Mouse (Mus musculus): ENCODE measurements at regions not wholly inside any gene's neighbourhood (a gene's known extent, or its start where the extent isn't known, plus 50 kb on each side); places are given as distances from the start of the nearest gene placed in this dataset.
A peak's percentile ranks its signal among the peaks of the same experiment; 100 is the strongest.

DNA sequence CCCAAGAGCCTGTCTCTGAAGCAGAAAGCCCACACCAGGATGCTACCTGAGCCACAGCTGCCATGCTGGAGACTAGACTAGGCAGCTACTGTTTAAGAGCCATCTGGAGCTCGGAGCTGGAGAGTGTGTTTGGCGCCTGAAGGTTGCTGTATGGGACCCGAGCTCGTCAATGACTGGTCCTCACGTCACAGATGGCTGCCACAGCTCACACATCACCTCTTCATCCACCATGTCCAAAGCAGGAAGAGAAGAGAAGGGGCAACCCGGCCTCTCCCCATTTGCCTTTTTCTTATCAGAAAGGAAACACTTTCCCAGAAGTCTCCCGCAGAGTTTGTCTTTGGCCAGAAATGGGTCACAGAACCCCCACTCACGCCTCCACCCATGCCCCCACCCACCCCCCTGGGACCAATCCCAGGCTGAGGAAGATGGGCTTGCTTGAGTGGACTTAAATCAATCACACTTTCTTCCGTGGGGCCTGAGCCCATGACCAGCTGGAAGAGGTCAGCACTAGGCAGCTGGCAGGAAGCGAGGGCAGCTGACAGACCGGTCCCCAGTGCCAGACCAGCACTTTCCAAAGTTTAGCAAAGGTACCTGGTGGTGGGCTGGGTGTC, 53.5 kb upstream of the Ptpn1 start:
- intact Hi-C loops (cut with DNase I): no loop called here
- DNase-seq: no peak

DNA sequence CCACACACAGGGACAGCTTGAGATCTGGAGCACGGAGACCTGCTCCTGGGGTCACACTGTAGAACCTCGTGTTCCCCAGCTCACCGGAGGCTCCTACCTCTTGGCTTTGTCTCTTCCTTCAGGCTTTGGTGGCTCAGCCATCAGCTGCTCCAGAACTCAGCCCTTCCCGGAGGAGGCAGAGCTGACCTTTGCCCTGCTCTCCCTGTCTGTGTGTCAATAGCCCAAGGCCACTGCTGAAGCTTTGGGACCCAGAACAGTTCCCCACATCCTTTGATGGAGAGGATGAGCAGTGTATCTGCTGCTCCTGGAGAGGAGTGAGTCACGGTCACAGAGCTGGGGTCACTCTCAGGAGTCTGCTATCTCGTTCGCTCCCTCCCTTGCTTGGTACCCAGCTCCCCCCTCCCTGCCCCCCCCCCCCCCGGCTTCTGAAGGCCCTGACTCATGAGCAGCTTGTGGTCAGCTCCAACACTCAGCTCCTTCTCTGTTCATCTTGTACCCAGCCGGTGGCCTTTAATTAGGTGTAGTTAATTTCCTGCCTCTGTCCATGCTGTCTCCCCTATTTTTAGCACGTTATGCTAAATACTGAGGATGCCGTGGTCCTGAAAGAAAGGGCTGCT, 54.5 kb upstream of the Ptpn1 start:
- intact Hi-C loops (cut with DNase I): no loop called here

DNA sequence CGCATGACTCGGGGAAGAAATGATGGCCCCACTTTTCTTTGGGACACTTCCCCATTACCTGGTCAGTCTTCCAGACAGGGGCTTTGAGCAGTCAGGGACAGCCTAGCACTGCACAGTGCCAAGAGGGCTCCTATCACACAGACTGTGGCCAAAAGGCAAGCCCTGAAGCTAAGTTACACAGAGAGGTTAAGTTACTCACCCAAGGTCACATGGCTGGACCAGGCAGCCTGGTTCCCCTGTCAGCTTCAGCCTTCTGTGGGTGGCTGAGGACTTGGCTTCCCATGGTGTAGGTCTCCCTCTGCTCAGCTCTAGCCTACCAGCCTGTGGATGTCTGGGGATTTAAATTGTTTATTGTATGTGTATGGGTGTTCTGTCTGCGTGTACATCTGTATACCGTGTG, 59.4 kb upstream of the Ptpn1 start:
- intact Hi-C loops (cut with DNase I): no loop called here
- DNase-seq: no peak

More for the DNA sequence above, 54.5 kb upstream of the Ptpn1 start:
- DNase-seq: no peak

DNA sequence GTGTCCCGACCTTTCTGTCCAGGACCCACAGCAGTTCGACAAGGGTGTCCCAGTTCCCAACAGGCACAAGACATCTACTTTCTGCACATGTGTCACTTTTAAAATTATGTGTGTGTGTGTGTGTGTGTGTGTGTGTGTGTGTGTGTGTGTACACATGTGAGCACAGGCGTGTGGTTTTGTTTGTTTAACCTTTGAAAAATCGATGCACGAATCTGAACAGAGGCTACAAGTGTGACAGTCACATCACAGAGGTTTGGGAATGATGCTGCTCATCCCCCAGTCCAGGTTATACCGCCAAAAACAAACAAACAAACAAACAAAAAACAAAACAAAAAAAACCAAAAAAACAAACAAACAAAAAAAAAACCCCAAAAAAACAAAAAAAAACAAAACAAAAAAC, 61.7 kb upstream of the Ptpn1 start:
- DNase-seq: no peak
- intact Hi-C loops (cut with DNase I): no loop called here

DNA sequence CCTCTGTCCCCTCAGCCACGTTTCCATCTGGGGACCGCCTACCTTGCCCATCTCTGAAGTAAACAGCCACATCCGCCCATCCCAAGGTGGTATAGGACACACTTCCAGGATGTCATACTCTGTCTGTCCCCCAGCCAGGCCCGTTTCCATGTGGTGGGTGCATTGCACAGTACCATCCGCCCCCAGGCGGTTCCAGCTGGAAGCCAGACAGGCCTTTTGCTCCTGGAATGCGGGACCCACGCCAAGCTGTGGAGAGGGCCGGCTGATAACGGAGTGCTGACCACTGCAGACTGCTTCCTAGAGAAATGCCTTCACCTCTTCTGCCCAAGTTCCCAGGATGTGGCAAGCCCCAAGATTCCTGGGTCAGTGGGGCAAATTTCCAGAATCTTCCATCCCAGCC, 65.1 kb upstream of the Ptpn1 start:
- DNase-seq: peak; percentile 63

DNA sequence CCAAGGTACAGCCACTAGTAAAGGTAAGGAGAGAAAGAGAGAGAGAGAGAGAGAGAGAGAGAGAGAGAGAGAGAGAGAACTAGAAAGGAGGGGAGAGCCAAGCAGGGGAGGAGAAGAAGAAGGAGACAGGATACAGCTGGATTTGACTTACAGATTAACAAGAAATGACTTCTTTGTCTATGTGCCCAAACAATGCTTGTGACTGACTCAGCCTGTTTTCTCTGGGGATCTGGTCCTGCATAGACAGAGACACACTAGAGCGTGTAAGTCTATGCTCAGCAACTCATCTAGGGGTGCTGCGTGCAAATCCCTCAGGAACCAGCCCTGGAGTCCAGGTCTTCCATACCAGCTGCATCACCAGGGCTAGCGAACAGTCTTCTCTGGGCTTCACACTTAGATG, 66.3 kb upstream of the Ptpn1 start:
- intact Hi-C loops (cut with DNase I): no loop called here
- no peak for DNase-seq

More for the DNA sequence above, 65.1 kb upstream of the Ptpn1 start:
- intact Hi-C loops (cut with DNase I): no loop called here

DNA sequence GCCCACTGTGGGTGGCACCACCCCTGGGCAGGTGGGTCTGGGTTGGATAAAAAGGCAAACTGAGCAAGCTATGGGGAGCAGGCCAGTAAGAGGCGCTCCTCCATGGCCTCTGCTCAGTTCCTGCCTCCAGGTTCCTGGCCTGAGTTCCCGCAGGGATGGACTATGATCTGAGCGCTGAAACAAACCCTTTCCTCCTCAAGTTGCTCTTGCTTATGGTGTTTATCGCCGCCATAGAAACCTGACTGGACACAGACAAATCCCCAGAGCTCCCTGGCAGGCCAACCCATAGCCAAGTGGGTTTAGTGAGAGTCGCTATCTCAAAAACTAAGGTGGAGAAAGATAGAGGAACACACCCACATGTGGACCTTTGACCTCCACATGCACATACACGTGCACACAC, 67.2 kb upstream of the Ptpn1 start:
- intact Hi-C loops (cut with DNase I): no loop called here
- no peak for DNase-seq

DNA sequence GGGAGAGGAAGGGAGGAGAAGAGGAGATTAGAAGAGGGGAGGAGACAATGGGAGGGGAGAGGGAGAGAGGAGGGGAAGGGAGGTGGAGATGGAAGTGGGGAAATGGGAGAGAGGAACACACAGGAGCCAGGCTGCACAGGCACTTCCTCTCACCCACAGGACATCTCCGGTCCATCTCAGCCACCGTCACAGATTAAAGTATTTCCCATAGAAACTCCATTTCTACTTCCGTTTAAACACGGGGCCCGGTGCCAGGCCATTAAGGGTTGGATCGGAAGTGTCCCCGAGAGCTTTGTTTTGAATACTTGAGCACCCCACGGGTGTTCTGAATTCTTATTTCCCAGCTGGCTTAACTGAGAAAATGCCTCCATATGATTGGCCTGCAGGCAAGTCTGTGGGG, 67.6 kb upstream of the Ptpn1 start:
- no peak for DNase-seq
- intact Hi-C loops (cut with DNase I): no loop called here

DNA sequence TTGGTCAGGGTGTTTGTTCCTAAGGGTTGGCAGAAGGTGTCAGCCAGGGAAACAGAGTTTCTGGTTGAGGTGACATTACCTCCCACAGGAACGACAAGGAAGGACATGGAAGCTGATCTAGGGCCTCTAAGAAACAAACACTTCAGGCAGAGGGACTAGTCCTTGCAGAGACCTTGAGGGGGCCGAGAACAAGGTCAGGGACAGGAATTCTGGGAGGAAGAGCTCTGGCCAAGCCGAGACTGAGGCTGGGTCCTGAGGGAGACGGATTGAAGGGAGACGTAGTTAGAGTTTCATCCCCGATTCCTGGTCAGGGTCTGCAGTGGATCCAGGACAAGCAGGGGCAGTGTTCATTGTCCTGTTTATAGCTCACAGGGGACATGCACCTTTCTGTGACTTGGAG, 68.2 kb upstream of the Ptpn1 start:
- intact Hi-C loops (cut with DNase I): no loop called here
- DNase-seq: no peak

DNA sequence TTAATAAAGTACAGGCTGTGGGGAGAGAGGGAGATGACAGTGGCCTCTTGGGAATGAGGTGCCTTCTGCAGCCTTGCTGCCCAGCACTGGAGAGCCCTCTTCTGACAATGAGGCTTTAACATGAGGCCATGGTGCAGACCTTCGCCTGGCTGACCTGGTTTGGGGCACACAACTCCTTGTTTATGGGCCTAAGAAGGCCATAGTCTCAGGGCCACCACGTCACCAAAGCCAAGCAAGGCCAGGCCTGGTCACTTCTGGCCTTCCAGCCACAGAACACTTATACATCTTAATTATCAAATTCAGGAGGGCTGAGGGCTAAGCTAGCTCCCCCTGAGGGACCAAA, 70.7 kb upstream of the Ptpn1 start:
- intact Hi-C loops (cut with DNase I): no loop called here

DNA sequence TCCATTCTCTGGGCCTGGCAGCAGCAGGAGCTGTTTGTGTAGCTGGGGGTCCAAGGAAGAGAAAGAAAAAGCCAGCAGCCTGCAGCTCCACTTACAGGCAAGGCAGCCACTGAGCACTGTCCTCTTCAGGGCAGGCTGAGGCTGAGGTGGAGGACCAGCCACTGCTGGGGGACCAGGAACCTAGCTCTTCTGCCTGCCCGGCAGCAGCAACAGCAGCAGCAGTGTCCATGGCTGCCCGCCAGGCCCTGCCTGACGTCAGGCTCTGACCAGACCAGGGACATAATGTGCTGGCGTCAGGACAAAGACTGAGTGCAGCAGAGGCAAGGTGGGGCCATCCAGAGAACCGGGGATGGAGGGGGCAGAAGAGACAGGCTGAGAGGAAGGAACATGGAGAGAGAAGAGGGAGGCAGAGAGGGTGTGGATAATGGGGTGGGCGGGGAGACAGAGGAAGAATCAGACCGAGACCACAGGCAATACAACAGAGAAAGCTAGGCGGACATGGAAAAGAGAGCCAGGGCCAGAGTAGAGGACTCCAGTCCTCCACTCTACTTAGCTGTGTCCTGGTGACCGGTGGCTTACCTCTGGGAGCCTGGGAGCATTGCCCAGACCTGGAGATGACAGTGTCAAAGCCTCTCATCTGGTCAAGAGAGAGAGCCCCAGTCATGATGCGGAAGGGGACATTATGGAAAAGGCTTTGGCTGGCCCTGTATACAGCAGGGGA, 71.2 kb upstream of the Ptpn1 start:
- peak; percentile 90 for DNase-seq
- intact Hi-C loops (cut with DNase I): no loop called here

More for the DNA sequence above, 70.7 kb upstream of the Ptpn1 start:
- DNase-seq: no peak

DNA sequence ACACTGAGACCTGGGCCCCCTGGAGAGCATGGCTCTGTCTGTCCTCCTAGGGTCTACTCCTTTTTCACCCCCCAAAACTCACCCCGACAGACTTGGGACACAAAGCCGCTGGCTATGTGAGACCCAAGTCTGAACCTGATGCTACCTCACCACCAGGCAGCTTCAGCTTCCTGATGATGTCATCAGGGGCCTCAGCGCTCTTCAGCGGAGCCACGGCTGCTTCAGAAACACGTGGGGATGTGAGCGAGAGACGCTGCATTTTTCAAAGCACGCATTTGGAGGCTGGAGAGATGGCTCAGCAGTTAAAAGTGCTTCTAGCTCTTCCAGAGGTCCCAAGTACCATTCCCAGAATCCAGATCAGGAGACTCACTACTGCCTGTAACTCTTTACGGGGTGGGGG, 72.3 kb upstream of the Ptpn1 start:
- intact Hi-C loops (cut with DNase I): no loop called here

DNA sequence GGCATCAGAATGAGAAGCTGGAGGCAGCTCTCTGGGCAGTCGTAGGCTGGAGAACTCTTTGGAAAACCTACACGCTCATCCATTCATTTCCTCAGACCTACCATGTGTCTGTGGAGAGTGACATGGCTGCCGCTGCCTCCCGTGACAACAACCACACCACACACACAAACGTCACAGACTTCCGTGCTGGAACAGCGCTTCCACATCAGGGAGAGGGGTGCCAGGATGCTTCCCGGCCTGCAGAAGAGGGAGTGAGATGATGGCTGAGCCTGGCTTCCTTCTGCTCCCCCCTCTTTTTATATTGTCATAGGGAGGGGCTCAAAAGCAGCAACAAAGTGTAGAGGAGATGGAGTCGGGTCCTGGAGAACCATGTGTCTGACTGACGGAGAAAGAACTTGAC, 73.5 kb upstream of the Ptpn1 start:
- intact Hi-C loops (cut with DNase I): no loop called here
- no peak for DNase-seq

More for the DNA sequence above, 72.3 kb upstream of the Ptpn1 start:
- no peak for DNase-seq

DNA sequence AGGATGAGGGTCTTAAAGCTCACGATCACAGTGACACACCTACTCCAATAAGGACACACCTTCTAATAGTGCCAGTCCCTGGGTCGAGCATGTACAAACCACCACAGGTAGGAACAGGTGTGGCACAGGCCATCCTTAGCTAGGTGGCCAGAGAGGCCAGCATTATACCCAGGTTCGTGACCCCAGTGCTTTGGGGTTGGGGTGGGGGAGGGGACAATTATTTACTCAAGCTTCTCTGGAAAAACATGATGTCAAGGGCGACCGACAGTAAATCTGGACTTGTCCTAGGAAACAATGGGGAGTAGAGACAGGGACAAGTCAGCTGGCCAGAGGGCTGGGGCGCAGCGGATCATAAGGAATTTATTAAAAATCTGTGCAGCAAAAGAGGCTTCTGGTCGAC, 73.9 kb upstream of the Ptpn1 start:
- intact Hi-C loops (cut with DNase I): no loop called here
- DNase-seq: no peak

DNA sequence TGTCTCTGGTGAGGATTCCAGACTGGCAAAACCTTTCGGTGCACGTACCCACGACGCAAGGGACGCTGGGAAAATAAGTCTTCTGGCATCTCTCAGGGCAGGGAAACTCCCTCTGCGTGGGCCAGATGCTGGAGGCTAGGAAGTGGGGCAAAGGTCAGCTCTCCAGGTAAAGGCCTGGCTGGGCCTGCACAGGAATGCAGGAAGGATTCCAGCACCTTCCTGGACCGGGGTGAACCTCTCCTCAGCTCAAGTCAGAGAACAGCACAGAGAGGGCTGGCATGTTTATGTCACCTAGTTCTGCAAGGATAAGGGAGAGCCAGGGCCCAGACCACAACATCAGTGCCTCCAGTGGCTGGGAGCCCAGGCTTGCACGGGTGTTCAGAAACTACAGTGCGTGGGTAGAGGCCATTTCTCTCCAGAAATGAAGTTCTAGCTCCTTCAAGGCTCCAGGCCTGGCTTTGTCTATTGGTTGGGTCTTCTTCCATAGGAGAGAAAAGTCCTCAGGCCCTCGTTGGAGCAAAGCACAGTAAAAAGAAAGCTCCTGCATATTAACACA, 74.9 kb upstream of the Ptpn1 start:
- intact Hi-C loops (cut with DNase I): no loop called here

DNA sequence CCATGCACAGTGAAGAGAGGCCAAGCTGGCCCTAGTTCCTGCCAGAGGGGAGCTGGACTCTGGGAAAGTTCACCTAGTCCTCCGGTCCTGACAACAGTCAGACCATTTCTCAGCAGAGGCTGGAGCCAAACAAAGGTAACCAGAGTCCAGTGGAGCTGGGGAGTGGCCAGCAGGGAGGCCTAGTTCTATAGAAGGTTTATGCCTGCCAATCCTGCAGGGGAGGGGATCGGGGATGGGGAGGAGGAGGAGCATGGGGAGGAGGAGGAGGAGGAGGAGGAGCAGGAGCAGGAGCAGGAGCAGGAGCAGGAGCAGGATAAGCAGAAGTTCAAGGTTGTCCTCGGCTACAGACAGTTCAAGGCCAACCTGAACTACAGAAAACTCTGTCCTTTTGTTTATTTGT, 75.8 kb upstream of the Ptpn1 start:
- intact Hi-C loops (cut with DNase I): no loop called here
- DNase-seq: no peak

More for the DNA sequence above, 74.9 kb upstream of the Ptpn1 start:
- DNase-seq: no peak

DNA sequence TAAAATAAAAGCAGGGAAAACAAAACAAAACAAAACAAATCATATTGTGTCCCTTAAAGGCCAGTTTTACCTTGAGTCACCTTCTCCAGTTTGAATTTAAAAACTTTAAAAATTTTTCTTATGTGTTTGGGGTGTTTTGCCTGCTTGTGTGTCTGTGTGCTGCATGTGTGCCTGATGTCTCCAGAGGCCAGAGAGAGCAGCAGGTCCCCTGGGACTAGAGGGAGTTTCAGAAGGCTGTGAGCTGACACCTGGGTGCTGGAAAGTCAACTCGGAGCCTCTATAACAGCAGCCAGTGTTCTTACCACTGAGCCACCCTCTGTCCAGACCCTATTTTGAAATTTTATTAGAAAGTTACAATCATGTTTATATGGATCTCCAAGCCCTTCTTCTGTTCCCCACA, 77.8 kb upstream of the Ptpn1 start:
- DNase-seq: no peak
- intact Hi-C loops (cut with DNase I): no loop called here

DNA sequence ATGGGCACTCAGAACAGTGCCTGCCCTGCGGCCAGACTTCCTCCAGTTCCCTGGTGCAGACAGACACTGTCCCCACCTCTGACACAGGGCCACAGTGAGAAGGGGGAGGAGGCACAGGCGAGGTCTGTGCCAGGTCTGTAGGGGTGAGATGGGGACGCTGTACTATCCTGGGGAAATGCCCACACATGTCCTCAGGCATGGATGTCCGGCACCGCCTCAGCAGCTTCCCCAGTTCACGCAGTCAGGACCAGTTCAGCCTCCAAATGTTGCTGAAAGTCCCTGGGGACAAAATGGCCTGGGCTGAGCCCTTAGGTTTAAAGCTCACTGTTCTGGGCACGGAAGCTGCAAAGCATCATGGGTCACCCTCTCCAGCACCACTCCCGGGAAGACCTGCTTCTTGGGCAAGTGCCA, 78.4 kb upstream of the Ptpn1 start:
- intact Hi-C loops (cut with DNase I): no loop called here
- DNase-seq: no peak

DNA sequence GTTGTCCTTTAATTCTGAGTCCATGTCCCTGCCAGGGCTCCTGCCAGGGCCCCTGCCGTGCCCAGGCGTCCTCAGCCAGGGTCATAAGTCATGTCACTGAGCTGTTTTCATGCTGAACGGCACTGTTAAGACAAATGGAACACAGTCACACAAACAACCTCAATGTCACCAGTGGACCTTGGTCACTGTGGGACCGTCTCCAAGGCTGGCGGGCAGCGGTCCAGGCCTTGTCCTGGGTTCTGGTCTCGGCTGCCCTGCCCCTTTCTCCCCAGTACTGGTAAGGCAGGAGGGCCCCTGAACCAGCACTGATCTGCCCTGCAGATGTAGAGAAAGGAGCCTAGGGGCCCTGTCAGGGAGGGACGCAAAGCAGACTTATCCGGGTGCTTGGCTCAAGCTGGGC, 79.3 kb upstream of the Ptpn1 start:
- no peak for DNase-seq
- intact Hi-C loops (cut with DNase I): no loop called here

DNA sequence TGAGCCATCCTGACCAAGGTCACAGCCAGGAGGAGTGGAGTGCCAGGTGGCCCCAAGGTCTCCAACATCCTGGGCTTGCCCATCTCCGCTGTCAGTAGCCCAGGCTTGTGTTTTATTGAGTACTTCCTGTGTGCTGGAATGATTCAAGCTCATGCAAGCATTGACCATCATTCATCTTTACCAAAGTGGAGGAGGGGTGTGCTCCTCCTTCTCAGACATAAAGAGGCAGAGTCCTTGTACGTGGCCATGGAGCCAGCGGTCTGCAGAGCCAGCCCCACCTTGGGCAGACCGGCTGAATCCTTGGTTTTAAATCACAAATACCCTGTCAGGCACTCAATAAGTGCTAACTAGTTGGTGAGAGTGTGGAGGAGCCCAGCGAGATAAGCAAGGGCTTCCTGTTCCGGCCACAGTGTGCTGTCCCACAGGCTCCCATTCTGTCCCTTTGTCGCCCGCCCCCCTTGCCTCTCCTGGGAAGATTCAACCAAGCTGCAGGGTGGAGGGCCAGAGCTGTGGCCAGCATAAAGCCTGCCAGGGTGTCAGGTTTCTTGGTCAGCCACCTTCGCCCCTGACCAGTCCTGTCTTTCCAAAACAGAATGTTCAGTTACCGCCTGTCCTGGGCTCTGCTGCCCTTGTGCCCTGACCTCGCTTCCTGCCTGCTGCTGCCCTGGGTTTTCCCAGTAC, 80.5 kb upstream of the Ptpn1 start:
- intact Hi-C loops (cut with DNase I): no loop called here
- no peak for DNase-seq

DNA sequence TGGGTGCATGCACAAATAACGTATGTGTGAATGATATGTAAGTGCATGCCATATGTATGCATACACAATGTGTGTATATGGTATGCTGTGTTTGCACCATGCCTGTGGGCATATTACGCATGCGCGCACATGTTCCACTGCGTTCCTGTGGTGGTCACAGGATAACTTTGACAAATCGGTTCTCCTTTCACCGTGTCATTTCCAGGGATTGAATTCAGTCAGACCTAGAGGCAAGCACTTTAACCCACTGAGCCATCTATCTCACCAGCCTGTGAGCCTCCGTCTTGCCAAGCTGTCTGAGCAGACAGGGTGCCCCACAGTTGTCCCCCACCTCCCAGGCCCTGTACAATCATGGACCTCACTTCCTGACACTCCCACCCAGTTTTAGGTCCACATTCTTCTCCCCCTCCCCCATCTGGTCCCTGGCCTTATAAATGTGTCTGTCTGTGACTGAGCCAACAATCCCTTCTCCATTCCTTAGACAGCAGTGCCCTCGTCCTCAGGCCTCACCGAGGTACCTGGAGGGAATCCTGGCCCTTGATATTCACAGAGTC, 81.8 kb upstream of the Ptpn1 start:
- no peak for DNase-seq
- intact Hi-C loops (cut with DNase I): no loop called here
